Mouse (Mus musculus): ENCODE results near the gene 1810024B03Rik. TPM values are rescaled to one million over a fixed set of nuclear protein-coding genes. Genes with fewer than 3 reads are reported as not detected.

Gene 1810024B03Rik
- polyA plus RNA-seq, 3 experiments from 2014 or later = 0.69 to 1.3 (median 0.71) TPM

- peak; percentile 48 for ATAC-seq
These were observed 41.8 kb downstream of the 1810024B03Rik start for GRCm38 (mm10) chr2:127166261-127166660.

GRCm38 (mm10) chr2:127165675-127166074 is 42.4 kb downstream of the 1810024B03Rik start:
- ATAC-seq = no peak

- ATAC-seq = no peak
These were observed 62.4 kb downstream of the 1810024B03Rik start for GRCm38 (mm10) chr2:127145699-127146098.

- peak; percentile 96 for ATAC-seq
These were observed 64.7 kb downstream of the 1810024B03Rik start, which contains the start of gene Itpripl1 for GRCm38 (mm10) chr2:127143158-127144063. Itpripl1 (minus strand) TSS chr2:127143442.

- ATAC-seq = peak; percentile 27
These were observed 65.4 kb downstream of the 1810024B03Rik start for GRCm38 (mm10) chr2:127142577-127143157.

- ATAC-seq = no peak
These were observed 66.0 kb downstream of the 1810024B03Rik start for GRCm38 (mm10) chr2:127142031-127142430.

GRCm38 (mm10) chr2:127140011-127140410 is 68.1 kb downstream of the 1810024B03Rik start:
- ATAC-seq = no peak

GRCm38 (mm10) chr2:127139605-127140004 is 68.5 kb downstream of the 1810024B03Rik start:
- ATAC-seq = no peak

GRCm38 (mm10) chr2:127139094-127139493 is 69.0 kb downstream of the 1810024B03Rik start:
- ATAC-seq = no peak

- no peak for ATAC-seq
These were observed 69.6 kb downstream of the 1810024B03Rik start for GRCm38 (mm10) chr2:127138449-127138848.

GRCm38 (mm10) chr2:127137838-127138420 is 70.2 kb downstream of the 1810024B03Rik start:
- no peak for ATAC-seq

- no peak for ATAC-seq
These were observed 71.1 kb downstream of the 1810024B03Rik start for GRCm38 (mm10) chr2:127136979-127137378.

Other genes starting within 250 kb of the 1810024B03Rik start
- gene Ap4e1, start 199.6 kb downstream of the 1810024B03Rik start, polyA plus RNA-seq (2017; shearing (Covaris generic)) = 10 to 100 TPM; 11.4 to 15.1 (median 13.6) TPM
- gene Blvra, start 137.6 kb downstream of the 1810024B03Rik start, polyA plus RNA-seq (2017; shearing (Covaris generic)) = 100 to 1,000 TPM in 1 of 3 experiments, 10 to 100 TPM in 2; 95.3 to 130 (median 96.5) TPM
- 10 to 100 TPM in 1 of 3 experiments, 1 to 10 TPM in 2; 4.9 to 62.0 (median 8.0) TPM for gene Ncaph, start 74.3 kb downstream of the 1810024B03Rik start, polyA plus RNA-seq (2017; shearing (Covaris generic))
- 10 to 100 TPM; 54.1 to 78.4 (median 55.1) TPM for gene Itpripl1, start 64.8 kb downstream of the 1810024B03Rik start, polyA plus RNA-seq (2017; shearing (Covaris generic))
- 10 to 100 TPM; 47.3 to 57.9 (median 47.8) TPM for gene Snrnp200, start 106 bp upstream of the 1810024B03Rik start, polyA plus RNA-seq (2017; shearing (Covaris generic))
- gene Ciao1, start 39.5 kb upstream of the 1810024B03Rik start, polyA plus RNA-seq (2017; shearing (Covaris generic)) = 10 to 100 TPM; 39.3 to 59.1 (median 51.3) TPM
- 10 to 100 TPM; 49.4 to 81.0 (median 67.0) TPM for gene Tmem127, start 39.6 kb upstream of the 1810024B03Rik start, polyA plus RNA-seq (2017; shearing (Covaris generic))
- 10 to 100 TPM; 25.3 to 34.8 (median 28.0) TPM for gene Stard7, start 61.9 kb upstream of the 1810024B03Rik start, polyA plus RNA-seq (2017; shearing (Covaris generic))
- gene Dusp2, start 127.9 kb upstream of the 1810024B03Rik start, polyA plus RNA-seq (2017; shearing (Covaris generic)) = 10 to 100 TPM; 26.0 to 29.5 (median 27.9) TPM
- gene Astl, start 130.4 kb upstream of the 1810024B03Rik start, polyA plus RNA-seq (2017; shearing (Covaris generic)) = under 1 TPM in 2 of 3 experiments, not detected in 1; 0.21 to 0.35 TPM
- gene Adra2b, start 154.9 kb upstream of the 1810024B03Rik start, polyA plus RNA-seq (2017; shearing (Covaris generic)) = under 1 TPM in 1 of 3 experiments, not detected in 2; 0.13 TPM
- gene Gpat2, start 216.9 kb upstream of the 1810024B03Rik start, polyA plus RNA-seq (2017; shearing (Covaris generic)) = under 1 TPM in 2 of 3 experiments, not detected in 1; 0.14 to 0.34 TPM
- 10 to 100 TPM; 29.3 to 66.5 (median 38.0) TPM for gene Fahd2a, start 236.3 kb upstream of the 1810024B03Rik start, polyA plus RNA-seq (2017; shearing (Covaris generic))

All from inflammation-experienced regulatory T-cells, adult 6 months (primary cell).